Comparison of ENCODE assay signal across 23 mouse cellular contexts in the genomic region with DNA sequence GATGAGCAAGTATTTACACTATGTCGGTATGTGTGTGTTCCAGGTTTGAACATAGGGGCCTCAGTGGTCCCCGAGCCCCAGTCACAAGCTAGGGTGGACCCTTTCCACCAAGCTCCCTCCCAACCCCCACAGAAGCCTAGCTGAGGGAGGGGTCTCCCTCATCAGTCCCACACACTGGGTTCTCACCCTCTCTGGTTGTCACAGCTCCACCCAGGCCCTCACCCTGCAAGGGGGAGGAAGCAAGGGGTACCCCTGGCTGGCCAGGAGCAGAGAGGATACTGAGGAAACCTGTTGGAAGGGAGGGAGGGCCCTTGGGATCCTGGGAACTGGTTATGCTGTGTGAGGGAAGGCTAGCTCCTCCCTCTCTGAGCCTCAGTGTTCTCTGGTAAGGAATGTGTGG. TPM values are rescaled to one million over a fixed set of nuclear protein-coding genes. Genes with fewer than 3 reads are reported as not detected.
"Had no signal": no experiment of that assay in that cellular context is flagged by ENCODE, and none has a peak within 500 bp of the region (broad histone marks: within the 10 kb centered on the region; RNA-seq: fewer than 3 reads in every experiment).

No protein-coding gene starts in this region.

- H3K9ac ChIP-seq: limb, embryonic 13.5 days; liver, embryonic 12.5 days; liver, embryonic 15.5 days; lung, embryonic 15.5 days; midbrain, embryonic 13.5 days; neural tube, embryonic 13.5 days had no signal

- DNase-seq: kidney, postnatal 25 days; layer of hippocampus, adult 9-11 months; liver; lung, adult 18-20 months; lung, postnatal 10 days; retina, postnatal 1 day; right cerebral cortex, postnatal 25 days; thymus, postnatal 4 days had no signal

- H3K27ac ChIP-seq: kidney, postnatal 0 days; layer of hippocampus, adult 2 months; limb, embryonic 10.5 days; limb, embryonic 13.5 days; liver, embryonic 12.5 days; liver, embryonic 15.5 days; lung, embryonic 15.5 days; midbrain, embryonic 10.5 days; midbrain, embryonic 13.5 days; neural tube, embryonic 13.5 days had no signal

- H3K4me2 ChIP-seq: limb, embryonic 13.5 days; liver, embryonic 12.5 days; liver, embryonic 15.5 days; lung, embryonic 15.5 days; midbrain, embryonic 13.5 days; neural tube, embryonic 13.5 days had no signal

- ATAC-seq: liver, embryonic 12.5 days; midbrain, embryonic 13.5 days; midbrain, embryonic 16.5 days had no signal

- H3K27me3 ChIP-seq: megakaryocyte, embryonic 14.5 days had no signal

- H3K36me3 ChIP-seq: liver, embryonic 15.5 days had no signal

- H3K4me3 ChIP-seq: layer of hippocampus, adult 2 months; limb, embryonic 10.5 days; limb, embryonic 13.5 days; liver, embryonic 12.5 days; liver, embryonic 15.5 days; lung, embryonic 15.5 days; megakaryocyte, embryonic 14.5 days; midbrain, embryonic 10.5 days; midbrain, embryonic 13.5 days; myocyte; neural tube, embryonic 13.5 days had no signal

- H3K9me3 ChIP-seq: limb, embryonic 10.5 days; limb, embryonic 13.5 days; liver, embryonic 12.5 days; liver, embryonic 15.5 days; lung, embryonic 15.5 days; megakaryocyte, embryonic 14.5 days; midbrain, embryonic 10.5 days; midbrain, embryonic 13.5 days; neural tube, embryonic 13.5 days had no signal

RNA-seq across cellular contexts. Expression of a gene that starts 30.2 kb away (rescaled TPM):
- polyA plus RNA-seq: kidney, embryonic 14.5 days; kidney, postnatal 0 days; liver, embryonic 12.5 days; myocyte; stomach, embryonic 14.5 days had no signal
